Mouse (Mus musculus) midbrain, postnatal 0 days (tissue): ENCODE results near the gene Ulk3. TPM values are rescaled to one million over a fixed set of nuclear protein-coding genes. Genes with fewer than 3 reads are reported as not detected.

ENCODE experiments used
- ATAC-seq: fragments of 200-750 bp; cut with Nextera tagmentation; 2 replicates; pipeline ENCODE4 v1.8.0; 2017; ENCODE audit warnings: moderate number of reproducible peaks, mild to moderate bottlenecking, moderate TSS enrichment, moderate library complexity; ENCODE audit not compliant: low FRiP score
- DNase-seq: peaks from one replicate; pipeline ENCODE4 v3.0.0-alpha.2; 2015; ENCODE audit warnings: low spot score
- H3K27ac ChIP-seq: fragments of 300-500 bp; sonication (generic); 2 replicates; pipeline ENCODE4 v1.5.1; 2014; ENCODE audit warnings: low read depth, mild to moderate bottlenecking, low read length, mixed read lengths
- H3K27me3 ChIP-seq: fragments of 300-500 bp; sonication (generic); 2 replicates; pipeline ENCODE4 v1.6.1; 2014; ENCODE audit warnings: low read length, control low read depth, mixed read lengths; ENCODE audit not compliant: insufficient read depth
- H3K36me3 ChIP-seq: fragments of 300-500 bp; sonication (generic); 2 replicates; pipeline ENCODE4 v1.6.1; 2014; ENCODE audit warnings: low read length, control low read depth, mixed read lengths; ENCODE audit not compliant: insufficient read depth
- H3K4me1 ChIP-seq: fragments of 300-500 bp; sonication (generic); 2 replicates; pipeline ENCODE4 v1.6.1; 2014; ENCODE audit warnings: mild to moderate bottlenecking, control low read depth, antibody characterized with exemption, low read length, mixed read lengths; ENCODE audit not compliant: insufficient read depth
- H3K4me2 ChIP-seq: fragments of 300-500 bp; sonication (generic); 2 replicates; pipeline ENCODE4 v1.6.1; 2014; ENCODE audit warnings: low read depth, mild to moderate bottlenecking, low read length, mixed read lengths; ENCODE audit not compliant: poor library complexity, severe bottlenecking
- H3K4me3 ChIP-seq: fragments of 300-500 bp; sonication (generic); 2 replicates; pipeline ENCODE4 v1.5.1; 2014; ENCODE audit warnings: low read depth, mild to moderate bottlenecking, low read length, moderate library complexity
- H3K9ac ChIP-seq: fragments of 300-500 bp; sonication (generic); replicated peaks from 2 replicates; pipeline ENCODE4 v1.6.1; 2014; ENCODE audit warnings: mild to moderate bottlenecking, low read length, moderate library complexity, mixed read lengths; ENCODE audit not compliant: poor library complexity, severe bottlenecking
- H3K9me3 ChIP-seq: fragments of 300-500 bp; sonication (generic); 2 replicates; pipeline ENCODE4 v1.6.1; 2016; ENCODE audit warnings: low read length, control low read depth
- CTCF ChIP-seq: IDR thresholded peaks from 2 replicates; pipeline ENCODE4 v1.5.1; 2016; ENCODE audit warnings: antibody characterized with exemption, mild to moderate bottlenecking
- WGBS: fragments of 180-500 bp; shearing (Covaris S2); extraction: QIAGEN DNeasy Blood & Tissue Kit; methylation state at CpG from one replicate; pipeline ENCODE4 v1.1.7; 2014; 5-methylcytosine and 5-hydroxymethylcytosine counted together
- polyA plus RNA-seq: library from polyadenylated mRNA; unstranded; fragments of >200 nt; fragmentation: Nextera tagmentation; extraction: Ambion mirVana; gene quantifications from 2 replicates; pipeline ENCODE4 v1.2.1, GENCODE M21; 2015
- total RNA-seq: library from RNA; depleted of rRNA; stranded (reverse); fragments of >200 nt; gene quantifications from 2 replicates; pipeline ENCODE4 v1.2.3, GENCODE M21; 2014

Gene Ulk3
- total and polyA plus RNA-seq, 2 experiments from 2014 or later, result 18.9 to 19.9 TPM

DNA sequence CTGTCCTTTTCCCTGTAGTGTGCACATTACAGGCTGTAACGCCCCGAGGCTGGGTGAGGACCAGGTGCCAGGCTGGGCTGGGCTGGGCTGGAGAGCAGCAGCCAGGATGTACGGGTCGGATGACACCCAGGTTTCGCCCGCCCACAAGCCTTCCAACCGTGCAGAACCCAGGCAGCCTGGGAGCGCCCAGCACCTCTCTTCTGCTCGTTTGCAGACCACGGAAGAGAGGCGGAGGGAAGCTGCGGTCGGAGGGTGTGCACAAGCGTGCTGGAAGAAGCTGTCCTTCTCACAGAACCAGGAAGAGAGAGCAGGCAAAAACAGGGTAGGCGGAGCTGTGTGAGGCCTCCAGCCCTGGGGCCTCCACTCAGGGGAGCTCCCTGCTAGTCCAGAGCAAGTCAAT lies 51.1 kb downstream of the Ulk3 start:
- DNase-seq (no peak), ATAC-seq (no peak)
- Histone ChIP-seq H3K27me3 (no peaks in the 10 kb centered on the region), H3K9me3 (no peaks in the 10 kb centered on the region), H3K36me3 (peaks cover 11% of the 10 kb centered on the region; the same call in 1 of the 2 replicates), H3K27ac (peak overlapping the region; percentile 51; the same call in 1 of the 2 replicates), H3K9ac (peak overlapping the region; percentile 36; the same call in 1 of the 2 replicates), H3K4me3 (no peak overlapping the region), H3K4me1 (peaks cover 40% of the 10 kb centered on the region), H3K4me2 (peak overlapping the region; percentile 37)
- WGBS, result 35% methylated on average over 15 of the region's 15 CpGs
- TF ChIP-seq CTCF, result no peak

DNA sequence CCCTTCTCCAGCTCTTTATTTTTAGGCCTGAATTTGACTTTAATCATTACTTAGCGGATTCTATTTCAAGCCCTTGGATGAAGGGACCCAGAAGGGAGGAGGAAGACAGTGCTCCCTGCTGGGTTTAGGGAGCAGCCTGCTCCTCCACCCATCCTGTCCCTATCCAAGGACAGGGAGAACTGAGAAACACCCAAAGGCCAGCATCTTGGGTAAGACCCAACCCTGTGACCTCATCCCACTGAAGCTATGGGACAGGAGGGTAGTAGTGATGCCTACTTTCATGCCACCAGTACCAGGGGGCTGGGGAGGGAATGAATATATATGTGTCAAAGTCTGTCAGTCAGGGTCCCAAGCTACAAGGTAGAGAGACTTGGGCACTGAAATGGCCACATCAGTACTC lies 51.8 kb downstream of the Ulk3 start:
- no peak for TF ChIP-seq CTCF
- DNase-seq (no peak), ATAC-seq (no peak)
- H3K27ac ChIP-seq, result no peak overlapping the region
- no peak overlapping the region for H3K9ac ChIP-seq
- H3K4me1 ChIP-seq, result peaks cover 40% of the 10 kb centered on the region
- peaks cover 11% of the 10 kb centered on the region; the same call in 1 of the 2 replicates for H3K36me3 ChIP-seq
- 82% methylated on average over 1 of the region's 1 CpGs for WGBS
- H3K27me3 ChIP-seq, result no peaks in the 10 kb centered on the region
- H3K9me3 ChIP-seq, result no peaks in the 10 kb centered on the region
- H3K4me2 ChIP-seq, result 0 out of 2 replicates have a peak overlapping the region, but pooled peaks have one; percentile 37
- H3K4me3 ChIP-seq, result no peak overlapping the region

DNA sequence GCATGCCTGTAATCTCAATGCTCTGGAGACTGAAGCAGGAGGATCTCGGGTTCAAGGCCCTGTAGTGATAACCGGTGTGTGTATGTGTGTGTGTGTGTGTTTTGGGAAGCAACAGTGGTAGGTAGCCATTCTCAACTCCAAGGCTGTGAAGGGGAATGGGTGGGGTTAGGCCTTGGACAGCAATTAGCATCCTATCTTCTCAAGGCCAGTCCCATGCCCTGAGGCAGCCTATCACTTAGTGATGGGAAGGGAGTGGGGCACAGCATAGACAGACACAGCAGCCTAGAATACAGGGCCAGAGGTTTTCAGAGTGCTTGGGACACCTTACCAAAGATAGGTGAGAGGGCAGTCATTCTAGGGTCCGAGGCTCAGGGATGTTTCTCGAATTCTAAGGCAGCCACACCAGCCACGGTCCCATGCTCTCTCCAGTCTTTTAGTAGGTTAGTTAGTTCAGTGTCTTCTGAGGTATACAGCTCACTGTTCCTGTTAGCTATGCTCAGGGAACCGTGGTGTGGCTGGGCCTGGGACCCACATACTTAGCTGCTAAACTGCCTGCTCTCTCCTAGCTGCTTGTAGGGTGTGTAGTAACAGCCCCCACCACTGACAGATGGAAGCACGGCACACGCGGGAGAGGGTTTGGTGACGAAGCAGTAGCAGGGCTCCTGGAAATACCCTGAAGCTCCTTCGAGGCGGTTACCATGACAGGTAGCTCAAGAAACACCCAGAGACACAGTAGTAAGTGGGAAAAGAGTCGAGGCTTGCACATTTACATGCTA lies 52.7 kb downstream of the Ulk3 start:
- no peak for ATAC-seq

DNA sequence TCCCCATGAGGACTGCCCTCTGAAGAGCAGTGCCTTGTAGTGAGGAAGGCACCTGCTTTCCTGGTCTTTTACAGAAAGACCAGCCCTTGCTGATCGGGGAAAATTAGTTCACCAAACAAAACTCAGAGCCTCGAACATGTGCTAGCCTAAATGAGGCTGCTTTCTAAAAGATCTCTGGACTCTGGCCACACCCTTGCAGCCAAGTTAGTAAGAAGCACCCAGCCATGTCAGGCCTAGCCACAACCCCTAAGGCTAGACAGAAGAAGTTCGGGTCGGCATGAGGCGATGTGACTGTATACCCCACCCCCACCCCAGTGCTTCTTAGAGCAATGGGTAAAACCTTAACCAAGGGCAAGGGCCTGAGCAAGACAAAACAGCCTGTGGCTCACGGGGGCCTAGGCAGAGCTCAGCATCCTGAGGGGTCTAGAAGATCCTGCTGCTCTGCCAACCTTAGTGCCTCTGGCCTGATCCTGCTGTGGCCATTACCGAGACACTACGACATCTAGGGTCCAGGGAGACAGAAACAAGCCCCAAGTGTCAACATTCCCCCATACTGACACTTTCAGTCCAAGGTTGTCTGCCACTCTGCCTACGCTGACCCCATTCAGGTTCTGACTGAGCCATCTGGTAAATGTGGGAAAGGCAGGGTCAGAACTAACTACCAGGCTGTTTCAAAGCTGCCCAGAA lies 54.1 kb downstream of the Ulk3 start:
- Histone ChIP-seq H3K4me3 (peak overlapping the region; percentile 93), H3K27me3 (no peaks in the 10 kb centered on the region), H3K36me3 (peaks cover 11% of the 10 kb centered on the region; the same call in 1 of the 2 replicates), H3K9ac (peak overlapping the region; percentile 100), H3K4me1 (peaks cover 40% of the 10 kb centered on the region), H3K27ac (no peak overlapping the region), H3K9me3 (no peaks in the 10 kb centered on the region), H3K4me2 (peak overlapping the region; percentile 74)
- no peak for TF ChIP-seq CTCF
- DNase-seq, result no peak
- 68% methylated on average over 9 of the region's 9 CpGs for WGBS
- ATAC-seq, result no peak

More for the DNA sequence above, 52.7 kb downstream of the Ulk3 start:
- no peaks in the 10 kb centered on the region for H3K9me3 ChIP-seq
- peaks cover 11% of the 10 kb centered on the region; the same call in 1 of the 2 replicates for H3K36me3 ChIP-seq
- peaks cover 40% of the 10 kb centered on the region for H3K4me1 ChIP-seq
- no peak overlapping the region for H3K9ac ChIP-seq
- H3K27me3 ChIP-seq, result no peaks in the 10 kb centered on the region
- 84% methylated on average over 13 of the region's 13 CpGs for WGBS
- H3K4me3 ChIP-seq, result no peak overlapping the region
- TF ChIP-seq CTCF, result no peak
- DNase-seq, result no peak
- 0 out of 2 replicates have a peak overlapping the region, but pooled peaks have one; percentile 74 for H3K4me2 ChIP-seq
- no peak overlapping the region for H3K27ac ChIP-seq

DNA sequence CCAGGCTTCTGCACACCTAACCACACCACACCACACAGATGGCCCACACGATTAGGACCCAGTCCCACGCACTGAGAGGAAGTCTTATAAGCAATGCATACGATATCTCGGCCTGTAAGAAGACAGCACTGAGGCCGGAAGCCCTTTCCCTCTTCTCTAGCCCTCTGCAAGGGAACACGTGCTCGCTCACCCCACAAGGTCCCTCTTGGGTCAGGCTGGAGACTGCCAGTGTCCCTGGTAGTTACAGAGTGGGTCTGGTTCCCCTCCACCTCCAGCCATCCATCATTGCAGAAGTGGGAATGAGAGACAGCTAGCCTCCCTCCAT lies 54.6 kb downstream of the Ulk3 start:
- Histone ChIP-seq H3K36me3 (peaks cover 11% of the 10 kb centered on the region; the same call in 1 of the 2 replicates), H3K9me3 (no peaks in the 10 kb centered on the region), H3K4me3 (peak overlapping the region; percentile 93), H3K4me2 (peak overlapping the region; percentile 74), H3K27me3 (no peaks in the 10 kb centered on the region), H3K4me1 (peaks cover 37% of the 10 kb centered on the region), H3K9ac (peak overlapping the region; percentile 100), H3K27ac (no peak overlapping the region)
- DNase-seq (no peak), ATAC-seq (no peak)
- 57% methylated on average over 7 of the region's 7 CpGs for WGBS
- no peak for TF ChIP-seq CTCF

DNA sequence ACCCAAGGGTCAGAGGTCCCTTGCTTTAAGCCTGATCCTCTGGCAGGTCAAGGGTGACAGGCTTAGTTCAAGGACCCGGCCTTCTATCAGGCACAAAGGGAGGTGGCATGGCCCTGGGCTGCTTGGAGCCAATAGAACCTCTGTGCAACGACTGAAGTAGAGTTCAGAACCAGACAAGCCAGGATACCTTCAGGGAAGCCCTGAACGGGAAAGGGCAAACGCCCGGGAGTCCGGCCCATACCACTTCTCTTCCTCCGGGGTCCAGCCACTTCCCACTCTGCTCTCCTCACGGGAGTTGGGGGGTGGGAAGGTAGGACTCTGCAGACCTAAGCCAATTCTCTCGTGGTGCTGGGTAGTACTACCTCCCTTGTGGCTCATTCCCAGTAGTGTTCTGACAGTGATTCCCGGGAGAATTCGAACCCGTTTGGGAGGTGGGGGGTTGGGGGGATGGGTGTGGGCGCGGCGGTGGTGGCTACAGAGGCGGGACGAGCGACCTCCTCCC lies 55.2 kb downstream of the Ulk3 start:
- Histone ChIP-seq H3K27me3 (no peaks in the 10 kb centered on the region), H3K27ac (peak overlapping the region; percentile 92), H3K9me3 (no peaks in the 10 kb centered on the region), H3K4me3 (peak overlapping the region; percentile 93), H3K36me3 (peaks cover 11% of the 10 kb centered on the region; the same call in 1 of the 2 replicates), H3K4me1 (peaks cover 34% of the 10 kb centered on the region), H3K4me2 (peak overlapping the region; percentile 74), H3K9ac (peak overlapping the region; percentile 100)
- ATAC-seq, result no peak
- 0% methylated on average over 18 of the region's 18 CpGs for WGBS
- TF ChIP-seq CTCF, result no peak
- no peak for DNase-seq
